Mouse (Mus musculus) stomach, postnatal 0 days (tissue): ENCODE results near the gene Ackr4.

ENCODE experiments used
- CTCF ChIP-seq: IDR thresholded peaks from 2 replicates; pipeline ENCODE4 v1.5.1; 2016; ENCODE audit warnings: antibody characterized with exemption, low read depth, mild to moderate bottlenecking, moderate library complexity
- EP300 ChIP-seq: optimal IDR thresholded peaks from 2 replicates; pipeline ENCODE3; 2016; ENCODE audit warnings: antibody characterized with exemption

GRCm38 (mm10) chr9:104106930-104107329 is 19.8 kb downstream of the Ackr4 start:
- TF ChIP-seq EP300 (no peak), CTCF (no peak)
